Mouse (Mus musculus) heart, adult 2 months (tissue): ENCODE data around the gene Smarcb1. TPM values are rescaled to one million over a fixed set of nuclear protein-coding genes. Genes with fewer than 3 reads are reported as not detected.
"Not testable (repeated sequence)": the region's sequence is repeated elsewhere in the genome, so short reads cannot be mapped to it uniquely, and the experiment has no call there.

Experiments used
- DNase-seq, 2 experiments: peaks; one replicate each; pipeline ENCODE4 v3.0.0; 2021
- H3K27ac ChIP-seq: fragments of 200-600 bp; 2 replicates; pipeline ENCODE4 v1.8.1; 2022
- H3K27me3 ChIP-seq: fragments of 200-500 bp; 2 replicates; pipeline ENCODE4 v1.6.1; 2012; ENCODE audit warnings: mild to moderate bottlenecking, low read length, inconsistent platforms, mixed read lengths; ENCODE audit not compliant: control insufficient read depth, insufficient read depth
- H3K36me3 ChIP-seq: fragments of 200-500 bp; 2 replicates; pipeline ENCODE4 v1.6.1; 2012; ENCODE audit warnings: low read length, inconsistent platforms; ENCODE audit not compliant: control insufficient read depth, insufficient read depth
- H3K4me1 ChIP-seq: fragments of 200-500 bp; 2 replicates; pipeline ENCODE4 v1.6.1; 2011; ENCODE audit warnings: low read length; ENCODE audit not compliant: control insufficient read depth, insufficient read depth
- H3K4me3 ChIP-seq: fragments of 200-600 bp; 2 replicates; pipeline ENCODE4 v1.8.1; 2022
- H3K79me2 ChIP-seq: fragments of 200-500 bp; replicated peaks from 2 replicates; pipeline ENCODE4 v1.6.1; 2012; ENCODE audit warnings: mild to moderate bottlenecking, inconsistent platforms, low read length, moderate library complexity, mixed read lengths; ENCODE audit not compliant: control insufficient read depth, insufficient read depth
- H3K9ac ChIP-seq: fragments of 200-500 bp; 2 replicates; pipeline ENCODE4 v1.6.1; 2012; ENCODE audit warnings: low read depth, mild to moderate bottlenecking, control low read depth, inconsistent platforms, low read length, mixed read lengths
- CTCF ChIP-seq: fragments of 200-600 bp; IDR thresholded peaks from 2 replicates; pipeline ENCODE4 v1.8.1; 2022; ENCODE audit warnings: antibody characterized with exemption, mild to moderate bottlenecking, moderate library complexity
- EP300 ChIP-seq: fragments of 200-500 bp; IDR thresholded peaks from 2 replicates; pipeline ENCODE4 v1.6.1; 2011; ENCODE audit warnings: low read depth, low read length, control low read depth; ENCODE audit not compliant: insufficient read depth
- POLR2A ChIP-seq: fragments of 200-500 bp; IDR thresholded peaks from 2 replicates; pipeline ENCODE4 v1.6.1; 2011; ENCODE audit warnings: mild to moderate bottlenecking, low read depth, low read length, control low read depth; ENCODE audit not compliant: insufficient read depth
- WGBS: fragments of 180-500 bp; shearing (Covaris S2); methylation state at CpG from one replicate; pipeline ENCODE4 v1.1.7; 2018; 5-methylcytosine and 5-hydroxymethylcytosine counted together
- intact Hi-C: fragments of 180-260 bp; cut with DNase I; formaldehyde crosslinking; loops from one replicate; pipeline ENCODE4 v1.15.1; 2025
- polyA plus RNA-seq: library from polyadenylated mRNA; depleted of rRNA; stranded (reverse); fragments of >200 nt; gene quantifications from 2 replicates; pipeline ENCODE4 v1.2.3, GENCODE M21; 2012
- total RNA-seq, 2 experiments: library from RNA; stranded (reverse); gene quantifications; 2 replicates each; pipeline ENCODE4 v1.2.3; 2021

The Smarcb1 gene
- total and polyA plus RNA-seq, 3 experiments: 20.0 to 23.3 (median 21.1) TPM

- no peaks in the 10 kb centered on the region for H3K79me2 ChIP-seq
- TF ChIP-seq POLR2A: no peak; the same call in 1 of the 2 replicates
- TF ChIP-seq EP300: peak; percentile 27; the same call in 1 of the 2 replicates
- DNase-seq: peak; percentile 59 to 72
- H3K27me3 ChIP-seq: no peaks in the 10 kb centered on the region
- peak overlapping the region; percentile 53 for H3K9ac ChIP-seq
- no peaks in the 10 kb centered on the region for H3K36me3 ChIP-seq
- H3K4me1 ChIP-seq: peaks cover 3% of the 10 kb centered on the region; the same call in 1 of the 2 replicates
- peak overlapping the region; percentile 42 for H3K27ac ChIP-seq
- 3% methylated on average over 11 of the region's 11 CpGs for WGBS
- peak overlapping the region; percentile 15 for H3K4me3 ChIP-seq
- intact Hi-C loops: no loop called here
These were observed 48.4 kb downstream of the Smarcb1 start for GRCm38 (mm10) chr10:75872915-75873542.

GRCm38 (mm10) chr10:75872025-75872914, 49.1 kb downstream of the Smarcb1 start:
- H3K79me2 ChIP-seq: no peaks in the 10 kb centered on the region
- H3K4me3 ChIP-seq: peak overlapping the region; percentile 15
- H3K36me3 ChIP-seq: no peaks in the 10 kb centered on the region
- no peak for TF ChIP-seq EP300
- TF ChIP-seq POLR2A: 0 out of 2 replicates have a peak, but pooled peaks have one; percentile 36
- no peak for TF ChIP-seq CTCF
- H3K4me1 ChIP-seq: peaks cover 3% of the 10 kb centered on the region; the same call in 1 of the 2 replicates
- no peaks in the 10 kb centered on the region for H3K27me3 ChIP-seq
- 31% methylated on average over 10 of the region's 10 CpGs for WGBS
- intact Hi-C loops: no loop called here
- DNase-seq: no peak
- peak overlapping the region; percentile 36; the same call in 1 of the 2 replicates for H3K9ac ChIP-seq
- H3K27ac ChIP-seq: peak overlapping the region; percentile 42

- intact Hi-C loops: loop anchor here (2.0 kb wide), 1 partner anchor 15 kb away; no protein-coding TSS in a partner anchor
- H3K27me3 ChIP-seq: no peaks in the 10 kb centered on the region
- H3K4me1 ChIP-seq: peaks cover 4% of the 10 kb centered on the region; the same call in 1 of the 2 replicates
- TF ChIP-seq EP300 (no peak), CTCF (no peak), POLR2A (no peak)
- no peak overlapping the region for H3K27ac ChIP-seq
- 64% methylated on average over 5 of the region's 5 CpGs for WGBS
- DNase-seq: no peak
- H3K9ac ChIP-seq: no peak overlapping the region
- H3K36me3 ChIP-seq: no peaks in the 10 kb centered on the region
- H3K79me2 ChIP-seq: no peaks in the 10 kb centered on the region
- H3K4me3 ChIP-seq: no peak overlapping the region
These were observed 59.8 kb downstream of the Smarcb1 start for GRCm38 (mm10) chr10:75861587-75861986.

- Histone ChIP-seq H3K79me2 (no peaks in the 10 kb centered on the region), H3K4me3 (no peak overlapping the region), H3K27ac (peak overlapping the region; percentile 84; the same call in 1 of the 2 replicates), H3K9ac (no peak overlapping the region), H3K4me1 (peaks cover 4% of the 10 kb centered on the region; the same call in 1 of the 2 replicates), H3K36me3 (no peaks in the 10 kb centered on the region), H3K27me3 (no peaks in the 10 kb centered on the region)
- 28% methylated on average over 7 of the region's 7 CpGs for WGBS
- DNase-seq: peak in 1 of 2 experiments; percentile 37
- TF ChIP-seq EP300 (no peak), POLR2A (no peak), CTCF (no peak)
- intact Hi-C loops: loop anchor here (2.0 kb wide), 1 partner anchor 16 kb away; no protein-coding TSS in a partner anchor
These were observed 60.7 kb downstream of the Smarcb1 start for GRCm38 (mm10) chr10:75860746-75861145.

GRCm38 (mm10) chr10:75859786-75860470, 61.5 kb downstream of the Smarcb1 start, which contains the start of gene Mif:
TSS of gene Mif (minus strand) at chr10:75860240.
- not testable (repeated sequence) for H3K36me3 ChIP-seq, H3K79me2 ChIP-seq, H3K4me1 ChIP-seq, H3K27me3 ChIP-seq
- peak; percentile 87 for TF ChIP-seq POLR2A
- WGBS: under 1% methylated on average over 46 of the region's 46 CpGs
- peak within 1 kb of the TSS; percentile 66 for H3K9ac ChIP-seq
- peak; percentile 90 to 92 for DNase-seq
- H3K27ac ChIP-seq: peak within 1 kb of the TSS; percentile 84
- H3K4me3 ChIP-seq: peak within 1 kb of the TSS; percentile 88
- intact Hi-C loops: loop anchor here (2.0 kb wide), 1 partner anchor 17 kb away; no protein-coding TSS in a partner anchor
